ENCODE assay signal across 8 mouse cellular contexts in genomic region chr8:86746511-86746910, GRCm38 (mm10). TPM values are rescaled to one million over a fixed set of nuclear protein-coding genes. Genes with fewer than 3 reads are reported as not detected.
DNase-seq lines count a peak whose midpoint lies in the region; ATAC-seq and TF ChIP-seq lines count a peak whose summit lies in the region.

No protein-coding gene starts in this region.

- peak overlapping the region; percentile 98 for H3K9ac ChIP-seq in forebrain, embryonic 12.5 days
- peak overlapping the region; percentile 99 for H3K9ac ChIP-seq in kidney, embryonic 14.5 days (ENCODE audit: low read depth, low read length)

- peak overlapping the region; percentile 92 for H3K4me3 ChIP-seq in layer of hippocampus, adult 2 months
- H3K4me3 ChIP-seq in forebrain, embryonic 12.5 days (replicated peaks), result peak overlapping the region; percentile 98
- peak overlapping the region; percentile 81 for H3K4me3 ChIP-seq in kidney, embryonic 14.5 days (ENCODE audit: low read length)
- H3K4me3 ChIP-seq in megakaryocyte, embryonic 14.5 days (replicated peaks), result peak overlapping the region; percentile 97

- no peak for TF ChIP-seq CTCF in layer of hippocampus, adult 2 months (conservative IDR thresholded peaks at IDR 0.05)

- H3K27ac ChIP-seq in layer of hippocampus, adult 2 months, result peak overlapping the region; percentile 99
- peak overlapping the region; percentile 98 for H3K27ac ChIP-seq in forebrain, embryonic 12.5 days
- H3K27ac ChIP-seq in kidney, embryonic 14.5 days (ENCODE audit: low read depth, low read length), result peak overlapping the region; percentile 97

- peak overlapping the region; percentile 65 for H3K4me2 ChIP-seq in forebrain, embryonic 12.5 days
- H3K4me2 ChIP-seq in kidney, embryonic 14.5 days (replicated peaks; ENCODE audit: low read depth, low read length), result peak overlapping the region; percentile 60

- WGBS in forebrain, embryonic 12.5 days, result 1% methylated on average over 11 of the region's 11 CpGs
- WGBS in kidney, embryonic 14.5 days, result 4% methylated on average over 11 of the region's 11 CpGs

- peak; percentile 10 for ATAC-seq in forebrain, embryonic 12.5 days (ENCODE audit: low FRiP score)
- ATAC-seq in kidney, embryonic 14.5 days (ENCODE audit: low FRiP score, low TSS enrichment), result peak; percentile 5; the same call in 1 of the 2 replicates

- DNase-seq in layer of hippocampus, adult 2 months (ENCODE audit: low spot score in 2 of 2), result no peak
- no peak for DNase-seq in layer of hippocampus, adult 11-12 months (ENCODE audit: low spot score)
- peak; percentile 57 for DNase-seq in adrenal gland, postnatal 14 days
- DNase-seq in c-Kit-positive CD71-positive TER-119-positive erythroid progenitor cells, embryonic 14.5 days (ENCODE audit: low spot score), result no peak
- no peak for DNase-seq in urinary bladder, postnatal 14 days (ENCODE audit: low spot score)

- H3K4me1 ChIP-seq in forebrain, embryonic 12.5 days, result peaks cover 33% of the 10 kb centered on the region
- peaks cover 23% of the 10 kb centered on the region; the same call in 1 of the 2 replicates for H3K4me1 ChIP-seq in kidney, embryonic 14.5 days (ENCODE audit: control insufficient read depth, insufficient read depth, low read length)
- peaks cover 37% of the 10 kb centered on the region for H3K4me1 ChIP-seq in megakaryocyte, embryonic 14.5 days

- H3K27me3 ChIP-seq in forebrain, embryonic 12.5 days, result no peaks in the 10 kb centered on the region
- H3K27me3 ChIP-seq in kidney, embryonic 14.5 days (ENCODE audit: control insufficient read depth, insufficient read depth, low read length), result no peaks in the 10 kb centered on the region
- H3K27me3 ChIP-seq in megakaryocyte, embryonic 14.5 days (replicated peaks), result peaks cover 2% of the 10 kb centered on the region

- H3K9me3 ChIP-seq in forebrain, embryonic 12.5 days, result no peaks in the 10 kb centered on the region
- H3K9me3 ChIP-seq in kidney, embryonic 14.5 days (ENCODE audit: control insufficient read depth, low read length), result no peaks in the 10 kb centered on the region
- no peaks in the 10 kb centered on the region for H3K9me3 ChIP-seq in megakaryocyte, embryonic 14.5 days

- H3K36me3 ChIP-seq in forebrain, embryonic 12.5 days (replicated peaks), result no peaks in the 10 kb centered on the region
- H3K36me3 ChIP-seq in kidney, embryonic 14.5 days (ENCODE audit: control insufficient read depth, insufficient read depth, low read length), result no peaks in the 10 kb centered on the region
- peaks cover 3% of the 10 kb centered on the region for H3K36me3 ChIP-seq in megakaryocyte, embryonic 14.5 days (replicated peaks; ENCODE audit: low read length)

RNA-seq across cellular contexts. Expression of gene Siah1a, which starts 0.8 kb away (rescaled TPM):
- total RNA-seq in layer of hippocampus, adult 2 months (2021), result 10 to 100 TPM; 31.8 to 35.8 TPM
- 19.4 and 20.2 TPM in 2 replicates for total RNA-seq in adrenal gland, postnatal 14 days (2021)
- 92.0 and 95.3 TPM in 2 replicates for polyA plus RNA-seq in forebrain, embryonic 12.5 days (2016; fragmentation: Nextera tagmentation; extraction: Ambion mirVana)
- polyA plus RNA-seq in kidney, embryonic 14.5 days (2014; fragmentation: Nextera tagmentation; extraction: Ambion mirVana), result 50.3 and 54.0 TPM in 2 replicates
- polyA plus RNA-seq in megakaryocyte, embryonic 14.5 days (2012; ENCODE audit: insufficient read depth, low replicate concordance), result 2.3 and 3.1 TPM in 2 replicates

RNA-seq across cellular contexts. Expression of gene Gm10638, which starts 1.0 kb away (rescaled TPM):
- total RNA-seq in layer of hippocampus, adult 2 months (2021), result 1 to 10 TPM; 2.5 to 3.2 TPM
- 2.7 and 4.4 TPM in 2 replicates for total RNA-seq in adrenal gland, postnatal 14 days (2021)
- 9.1 and 10.1 TPM in 2 replicates for polyA plus RNA-seq in forebrain, embryonic 12.5 days (2016; fragmentation: Nextera tagmentation; extraction: Ambion mirVana)
- 5.6 and 6.7 TPM in 2 replicates for polyA plus RNA-seq in kidney, embryonic 14.5 days (2014; fragmentation: Nextera tagmentation; extraction: Ambion mirVana)
- 4.0 and 17.9 TPM in 2 replicates for polyA plus RNA-seq in megakaryocyte, embryonic 14.5 days (2012; ENCODE audit: insufficient read depth, low replicate concordance)

Comparison
In these comparisons a context has a peak if more than half of its experiments do, and no peak if none do; other contexts are left out.
1. RNA of gene Siah1a, which starts 0.8 kb away (polyA plus RNA-seq): 92.0 to 95.3 TPM in forebrain, embryonic 12.5 days and 50.3 to 54.0 TPM in kidney, embryonic 14.5 days; 2.3 to 3.1 TPM in megakaryocyte, embryonic 14.5 days; every median in the first group is over 10 times any median in the second.
2. Peak in every context shown above with its lines, with median percentiles within 50 percentile points of each other: H3K27ac ChIP-seq and H3K4me3 ChIP-seq.